Mouse (Mus musculus): ENCODE data around the gene Cnot8. TPM values are rescaled to one million over a fixed set of nuclear protein-coding genes. Genes with fewer than 3 reads are reported as not detected.

Cnot8 gene
- polyA plus RNA-seq (2012) = 5.4 and 6.3 TPM in 2 replicates

DNA sequence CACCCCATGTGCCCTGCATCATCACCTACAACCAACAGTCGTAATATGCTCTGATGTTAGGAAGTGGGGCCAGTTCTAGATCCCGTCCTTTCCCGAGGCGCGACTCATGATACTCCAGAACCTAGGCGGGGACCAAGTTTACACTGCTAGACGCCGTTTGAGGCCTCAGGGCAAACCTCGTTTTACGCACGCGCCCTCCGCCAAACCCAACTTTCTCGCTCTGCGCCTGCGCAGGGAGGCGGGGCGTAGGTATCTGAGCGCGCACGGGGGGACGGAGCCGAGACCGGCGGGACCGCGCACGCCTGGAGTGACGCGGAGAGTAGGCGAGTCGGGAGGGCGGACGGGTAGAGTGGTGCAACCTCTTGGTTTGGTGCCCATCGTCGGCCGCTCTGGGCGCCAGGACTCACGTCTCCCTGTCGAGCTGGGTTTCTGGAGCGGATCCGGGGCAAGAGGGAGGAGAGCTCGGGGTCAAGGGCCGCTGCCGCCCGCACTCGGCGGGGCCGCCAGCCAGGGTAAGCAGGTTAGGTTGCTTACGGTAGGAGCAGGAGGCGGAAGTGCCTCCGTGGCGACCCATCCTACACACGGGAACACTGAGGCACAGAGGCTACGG is at the start of gene Cnot8:
Gene Cnot8 (plus strand): TSS at position 457 of the 610 bp plus-strand sequence.

GRCm38 (mm10) chr11:58093021-58093528 is 10.9 kb upstream of the Cnot8 start, which contains the start of gene Gm12248:
Gene Gm12248 (minus strand): TSS chr11:58093134.

Other genes with a start within 250 kb of the Cnot8 start
- 109 and 122 TPM in 2 replicates for gene Larp1, start 95.1 kb upstream of the Cnot8 start, polyA plus RNA-seq (2012)
- gene Gm12248, start 11.0 kb upstream of the Cnot8 start, polyA plus RNA-seq (2012) = not detected in 2 replicates
- gene Gemin5, start 64.4 kb downstream of the Cnot8 start, polyA plus RNA-seq (2012) = 9.0 and 9.5 TPM in 2 replicates
- gene Mrpl22, start 67.5 kb downstream of the Cnot8 start, polyA plus RNA-seq (2012) = 16.1 and 17.4 TPM in 2 replicates
- 1.1 and 2.1 TPM in 2 replicates for gene Igtp, start 95.4 kb downstream of the Cnot8 start, polyA plus RNA-seq (2012)
- 0.13 and 0.37 TPM in 2 replicates for gene Irgm2, start 95.5 kb downstream of the Cnot8 start, polyA plus RNA-seq (2012)
- gene 4930438A08Rik, start 170.6 kb downstream of the Cnot8 start, polyA plus RNA-seq (2012) = 1.3 and 1.8 TPM in 2 replicates
- 21.9 and 27.0 TPM in 2 replicates for gene Zfp692, start 202.9 kb downstream of the Cnot8 start, polyA plus RNA-seq (2012)
- 7.8 and 11.3 TPM in 2 replicates for gene Zfp672, start 226.2 kb downstream of the Cnot8 start, polyA plus RNA-seq (2012)
- 18.6 and 19.5 TPM in 2 replicates for gene Sh3bp5l, start 226.6 kb downstream of the Cnot8 start, polyA plus RNA-seq (2012)

Measured in megakaryocyte-erythroid progenitor cell, adult 5 weeks (primary cell).